Mouse (Mus musculus): ENCODE data around the gene Crip3. TPM values are rescaled to one million over a fixed set of nuclear protein-coding genes. Genes with fewer than 3 reads are reported as not detected.

Gene Crip3
- polyA plus RNA-seq, 1 experiment: 429 TPM

- H3K27me3 ChIP-seq (ENCODE audit: control insufficient read depth, insufficient read depth, low read length): no peaks in the 10 kb centered on the region; the same call in 1 of the 2 replicates
- no peak for DNase-seq
- no peak within 1 kb of the TSS for H3K27ac ChIP-seq (ENCODE audit: control insufficient read depth, insufficient read depth, low read length)
- no peaks in the 10 kb centered on the region for H3K4me1 ChIP-seq (replicated peaks; ENCODE audit: control insufficient read depth, insufficient read depth, low read length)
- no peaks in the 10 kb centered on the region for H3K36me3 ChIP-seq (ENCODE audit: control insufficient read depth, insufficient read depth, low read length)
- TF ChIP-seq CTCF (IDR thresholded peaks at IDR 0.05; ENCODE audit: borderline replicate concordance, control insufficient read depth, extremely low read depth, insufficient read depth, low read length, poor library complexity) (no peak), POLR2A (IDR thresholded peaks at IDR 0.05; ENCODE audit: control insufficient read depth, extremely low read depth, insufficient read depth, low read length, poor library complexity) (no peak)
- no peak within 1 kb of the TSS for H3K4me3 ChIP-seq (ENCODE audit: control insufficient read depth, insufficient read depth, low read length)
- 95% methylated on average over 4 of the region's 4 CpGs for WGBS
Measured at GRCm38 (mm10) chr17:46438298-46438873, 9.7 kb downstream of the Crip3 start, which contains the start of gene Slc22a7. TSS of gene Slc22a7 (minus strand) at chr17:46438457.

GRCm38 (mm10) chr17:46439176-46439575 is 10.4 kb downstream of the Crip3 start:
- Histone ChIP-seq H3K4me3 (ENCODE audit: control insufficient read depth, insufficient read depth, low read length) (no peak overlapping the region), H3K27ac (ENCODE audit: control insufficient read depth, insufficient read depth, low read length) (no peak overlapping the region), H3K4me1 (replicated peaks; ENCODE audit: control insufficient read depth, insufficient read depth, low read length) (no peaks in the 10 kb centered on the region), H3K27me3 (ENCODE audit: control insufficient read depth, insufficient read depth, low read length) (no peaks in the 10 kb centered on the region; the same call in 1 of the 2 replicates), H3K36me3 (ENCODE audit: control insufficient read depth, insufficient read depth, low read length) (no peaks in the 10 kb centered on the region)
- TF ChIP-seq CTCF (IDR thresholded peaks at IDR 0.05; ENCODE audit: borderline replicate concordance, control insufficient read depth, extremely low read depth, insufficient read depth, low read length, poor library complexity): no peak
- no peak for TF ChIP-seq POLR2A (IDR thresholded peaks at IDR 0.05; ENCODE audit: control insufficient read depth, extremely low read depth, insufficient read depth, low read length, poor library complexity)
- WGBS: 94% methylated on average over 10 of the region's 10 CpGs
- no peak for DNase-seq

- WGBS: 13% methylated on average over 50 of the region's 50 CpGs
- H3K27me3 ChIP-seq (ENCODE audit: control insufficient read depth, insufficient read depth, low read length): peaks cover 6% of the 10 kb centered on the region; the same call in 1 of the 2 replicates
- DNase-seq: no peak
Measured at GRCm38 (mm10) chr17:46444839-46445579, 16.3 kb downstream of the Crip3 start.

GRCm38 (mm10) chr17:46446264-46446663 is 17.5 kb downstream of the Crip3 start:
- DNase-seq: no peak
- TF ChIP-seq CTCF (IDR thresholded peaks at IDR 0.05; ENCODE audit: borderline replicate concordance, control insufficient read depth, extremely low read depth, insufficient read depth, low read length, poor library complexity) (no peak), POLR2A (IDR thresholded peaks at IDR 0.05; ENCODE audit: control insufficient read depth, extremely low read depth, insufficient read depth, low read length, poor library complexity) (no peak)
- H3K36me3 ChIP-seq (ENCODE audit: control insufficient read depth, insufficient read depth, low read length): no peaks in the 10 kb centered on the region
- 94% methylated on average over 16 of the region's 16 CpGs for WGBS
- H3K4me1 ChIP-seq (replicated peaks; ENCODE audit: control insufficient read depth, insufficient read depth, low read length): no peaks in the 10 kb centered on the region
- peaks cover 6% of the 10 kb centered on the region; the same call in 1 of the 2 replicates for H3K27me3 ChIP-seq (ENCODE audit: control insufficient read depth, insufficient read depth, low read length)
- H3K4me3 ChIP-seq (ENCODE audit: control insufficient read depth, insufficient read depth, low read length): no peak overlapping the region
- H3K27ac ChIP-seq (ENCODE audit: control insufficient read depth, insufficient read depth, low read length): no peak overlapping the region

More at GRCm38 (mm10) chr17:46444839-46445579, 16.3 kb downstream of the Crip3 start:
- Histone ChIP-seq H3K36me3 (ENCODE audit: control insufficient read depth, insufficient read depth, low read length) (no peaks in the 10 kb centered on the region), H3K27ac (ENCODE audit: control insufficient read depth, insufficient read depth, low read length) (no peak overlapping the region), H3K4me3 (ENCODE audit: control insufficient read depth, insufficient read depth, low read length) (no peak overlapping the region), H3K4me1 (replicated peaks; ENCODE audit: control insufficient read depth, insufficient read depth, low read length) (no peaks in the 10 kb centered on the region)
- no peak for TF ChIP-seq CTCF (IDR thresholded peaks at IDR 0.05; ENCODE audit: borderline replicate concordance, control insufficient read depth, extremely low read depth, insufficient read depth, low read length, poor library complexity)
- TF ChIP-seq POLR2A (IDR thresholded peaks at IDR 0.05; ENCODE audit: control insufficient read depth, extremely low read depth, insufficient read depth, low read length, poor library complexity): no peak

DNA sequence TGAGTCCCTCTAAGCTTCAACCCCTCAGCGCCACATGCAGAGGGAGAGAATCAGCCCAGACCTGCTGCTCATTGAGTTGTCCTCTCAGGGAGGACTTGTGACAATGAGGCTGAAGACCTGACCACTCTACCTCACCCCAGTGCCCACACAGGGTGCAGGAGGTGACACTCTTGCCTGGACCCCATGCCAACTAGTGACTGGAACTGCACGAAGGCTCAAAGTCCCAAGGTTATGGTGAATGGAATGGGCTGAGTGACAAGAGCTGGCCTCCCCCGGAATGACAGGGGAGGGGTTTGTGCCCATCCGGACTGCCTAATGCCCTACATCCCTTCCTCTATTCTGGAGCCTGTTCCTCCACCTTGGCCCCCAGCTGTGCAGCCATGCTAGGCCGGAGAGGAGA is 24.0 kb downstream of the Crip3 start:
- H3K27ac ChIP-seq (ENCODE audit: control insufficient read depth, insufficient read depth, low read length): no peak overlapping the region
- WGBS: 63% methylated on average over 5 of the region's 5 CpGs
- DNase-seq: no peak
- H3K36me3 ChIP-seq (ENCODE audit: control insufficient read depth, insufficient read depth, low read length): no peaks in the 10 kb centered on the region
- no peak overlapping the region for H3K4me3 ChIP-seq (ENCODE audit: control insufficient read depth, insufficient read depth, low read length)
- H3K4me1 ChIP-seq (replicated peaks; ENCODE audit: control insufficient read depth, insufficient read depth, low read length): no peaks in the 10 kb centered on the region; the same call in 1 of the 2 replicates
- no peak for TF ChIP-seq POLR2A (IDR thresholded peaks at IDR 0.05; ENCODE audit: control insufficient read depth, extremely low read depth, insufficient read depth, low read length, poor library complexity)
- no peak for TF ChIP-seq CTCF (IDR thresholded peaks at IDR 0.05; ENCODE audit: borderline replicate concordance, control insufficient read depth, extremely low read depth, insufficient read depth, low read length, poor library complexity)
- peaks cover 20% of the 10 kb centered on the region; the same call in 1 of the 2 replicates for H3K27me3 ChIP-seq (ENCODE audit: control insufficient read depth, insufficient read depth, low read length)

DNA sequence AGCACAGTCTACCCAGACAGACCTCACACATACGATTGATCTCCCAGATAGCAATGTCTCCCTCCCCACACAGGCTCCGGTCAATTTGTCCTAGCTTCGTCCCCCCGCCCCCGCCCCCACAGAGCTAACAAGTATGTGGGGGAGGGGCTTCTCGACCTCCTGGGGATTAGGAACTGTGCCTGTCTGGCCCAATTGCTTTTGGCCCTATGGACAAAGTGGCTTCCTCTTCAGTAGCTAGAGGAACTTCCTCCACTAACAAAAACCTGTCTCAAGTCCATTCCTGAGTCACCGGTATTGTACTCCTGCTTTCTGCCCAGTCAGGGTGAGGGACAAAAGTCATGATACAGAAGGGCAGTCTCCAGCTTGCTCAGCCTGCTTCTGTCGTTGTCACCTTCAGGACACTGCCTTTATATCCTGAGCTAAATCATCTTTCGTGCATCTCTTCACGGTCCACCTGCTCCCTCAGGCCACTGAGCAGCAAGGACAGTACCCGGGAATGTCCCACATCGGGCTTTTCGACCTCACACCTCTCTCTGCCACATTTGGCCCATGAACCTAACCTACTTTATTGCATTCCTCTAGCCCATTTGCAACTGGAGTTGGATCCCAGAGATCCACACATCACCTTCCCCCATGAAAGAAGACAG is 24.7 kb downstream of the Crip3 start:
- WGBS: 20% methylated on average over 13 of the region's 13 CpGs
- Histone ChIP-seq H3K36me3 (ENCODE audit: control insufficient read depth, insufficient read depth, low read length) (no peaks in the 10 kb centered on the region), H3K4me3 (ENCODE audit: control insufficient read depth, insufficient read depth, low read length) (no peak overlapping the region), H3K27me3 (ENCODE audit: control insufficient read depth, insufficient read depth, low read length) (peaks cover 20% of the 10 kb centered on the region; the same call in 1 of the 2 replicates), H3K4me1 (replicated peaks; ENCODE audit: control insufficient read depth, insufficient read depth, low read length) (no peaks in the 10 kb centered on the region; the same call in 1 of the 2 replicates), H3K27ac (ENCODE audit: control insufficient read depth, insufficient read depth, low read length) (no peak overlapping the region)
- DNase-seq: no peak
- TF ChIP-seq CTCF (IDR thresholded peaks at IDR 0.05; ENCODE audit: borderline replicate concordance, control insufficient read depth, extremely low read depth, insufficient read depth, low read length, poor library complexity) (no peak), POLR2A (IDR thresholded peaks at IDR 0.05; ENCODE audit: control insufficient read depth, extremely low read depth, insufficient read depth, low read length, poor library complexity) (no peak)
